Mouse (Mus musculus): ENCODE measurements at regions not wholly inside any gene's neighbourhood (a gene's known extent, or its start where the extent isn't known, plus 50 kb on each side); places are given as distances from the start of the nearest gene placed in this dataset.

DNA sequence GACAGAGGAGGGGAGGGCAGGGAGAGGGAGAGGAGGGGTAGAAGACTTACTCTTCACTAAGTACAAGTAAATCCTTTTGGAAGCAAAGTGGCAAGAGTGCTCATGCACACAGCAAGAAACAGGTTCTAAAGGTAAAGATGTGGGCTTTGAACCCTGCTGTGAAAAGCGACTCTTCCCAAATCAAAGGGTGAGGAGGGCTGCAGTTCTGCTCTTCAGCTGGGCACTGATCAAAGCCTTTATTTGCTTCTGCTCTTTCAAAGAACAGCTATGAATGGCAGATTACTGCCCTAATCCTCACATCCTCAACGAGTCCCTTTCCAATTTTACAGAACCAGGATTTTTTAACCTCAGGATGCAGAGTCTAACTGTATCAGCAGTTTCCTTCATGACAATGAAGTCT, 812.5 kb upstream of the Pou3f2 start:
- H3K4me1 ChIP-seq (ENCODE audit: control insufficient read depth in 1 of 2, insufficient read depth in 2 of 2, low read length in 2 of 2): no peaks in the 10 kb centered on the region
- DNase-seq (ENCODE audit: low read depth, low spot score): no peak
- TF ChIP-seq MXI1 (IDR thresholded peaks at IDR 0.05; ENCODE audit: low read depth, low read length) (no peak), ZMIZ1 (IDR thresholded peaks at IDR 0.05; ENCODE audit: low read depth, low read length) (no peak)
- H3K9ac ChIP-seq (ENCODE audit: control insufficient read depth, low read depth, low read length, poor library complexity, severe bottlenecking): no peak overlapping the region
- H3K27ac ChIP-seq (ENCODE audit: control insufficient read depth, low read depth, low read length): no peak overlapping the region
- no peaks in the 10 kb centered on the region for H3K36me3 ChIP-seq (ENCODE audit: control insufficient read depth in 1 of 2, insufficient read depth in 2 of 2, low read length in 2 of 2)
- no peaks in the 10 kb centered on the region for H3K79me2 ChIP-seq (ENCODE audit: control insufficient read depth, insufficient read depth, low read length, poor library complexity)
- no peak overlapping the region for H3K4me3 ChIP-seq (ENCODE audit: control insufficient read depth in 1 of 2, insufficient read depth in 1 of 2, low read depth in 2 of 2, low read length in 2 of 2)
- no peaks in the 10 kb centered on the region for H3K27me3 ChIP-seq (ENCODE audit: control insufficient read depth in 1 of 2, insufficient read depth in 2 of 2, low read length in 2 of 2)
- H3K9me3 ChIP-seq (replicated peaks; ENCODE audit: insufficient read depth, low read length): no peaks in the 10 kb centered on the region

DNA sequence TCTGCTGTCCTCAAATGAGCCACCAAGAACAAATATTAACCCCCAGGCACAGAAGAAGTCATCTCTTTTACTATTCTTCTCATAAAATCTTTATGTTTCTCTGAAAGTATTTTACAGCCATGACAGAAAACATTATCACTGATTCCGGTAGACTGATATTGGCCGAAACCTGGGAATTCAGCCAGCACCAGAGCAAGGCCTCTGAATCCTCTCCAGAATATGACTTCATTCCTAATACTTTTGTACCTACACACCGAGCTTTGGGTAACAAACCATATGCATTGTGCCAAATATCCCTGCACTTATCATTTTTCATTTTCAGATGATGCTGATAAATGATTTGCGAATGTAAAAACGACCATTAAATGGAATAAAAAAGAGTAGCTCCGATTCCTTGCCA, 791.9 kb upstream of the Pou3f2 start:
- Histone ChIP-seq H3K4me1 (ENCODE audit: control insufficient read depth in 1 of 2, insufficient read depth in 2 of 2, low read length in 2 of 2) (no peaks in the 10 kb centered on the region), H3K27ac (ENCODE audit: control insufficient read depth, low read depth, low read length) (no peak overlapping the region), H3K36me3 (ENCODE audit: control insufficient read depth in 1 of 2, insufficient read depth in 2 of 2, low read length in 2 of 2) (no peaks in the 10 kb centered on the region), H3K9me3 (replicated peaks; ENCODE audit: insufficient read depth, low read length) (no peaks in the 10 kb centered on the region), H3K4me3 (ENCODE audit: control insufficient read depth in 1 of 2, insufficient read depth in 1 of 2, low read depth in 2 of 2, low read length in 2 of 2) (no peak overlapping the region), H3K9ac (ENCODE audit: control insufficient read depth, low read depth, low read length, poor library complexity, severe bottlenecking) (no peak overlapping the region), H3K79me2 (ENCODE audit: control insufficient read depth, insufficient read depth, low read length, poor library complexity) (no peaks in the 10 kb centered on the region), H3K27me3 (ENCODE audit: control insufficient read depth in 1 of 2, insufficient read depth in 2 of 2, low read length in 2 of 2) (no peaks in the 10 kb centered on the region)
- no peak for TF ChIP-seq ZMIZ1 (IDR thresholded peaks at IDR 0.05; ENCODE audit: low read depth, low read length)
- no peak for TF ChIP-seq UBTF (IDR thresholded peaks at IDR 0.05; ENCODE audit: borderline replicate concordance, insufficient read depth, low read depth, low read length)
- no peak for TF ChIP-seq MYC (IDR thresholded peaks at IDR 0.05; ENCODE audit: low read depth, low read length)
- TF ChIP-seq RAD21 (IDR thresholded peaks at IDR 0.05; ENCODE audit: low read depth, low read length): no peak
- no peak for TF ChIP-seq TAL1 (IDR thresholded peaks at IDR 0.05; ENCODE audit: low read length)
- no peak for TF ChIP-seq ZC3H11A (IDR thresholded peaks at IDR 0.05; ENCODE audit: low read depth, low read length)
- no peak for TF ChIP-seq POLR2A (IDR thresholded peaks at IDR 0.05; ENCODE audit: control insufficient read depth in 1 of 2, insufficient read depth in 1 of 2, low read depth in 1 of 2, low read length in 2 of 2, poor library complexity in 1 of 2)
- no peak for TF ChIP-seq ETS1 (IDR thresholded peaks at IDR 0.05; ENCODE audit: low read depth, low read length)
- no peak for TF ChIP-seq TBP (IDR thresholded peaks at IDR 0.05; ENCODE audit: low read depth, low read length)
- TF ChIP-seq ELF1 (IDR thresholded peaks at IDR 0.05; ENCODE audit: low read depth, low read length): no peak
- no peak for TF ChIP-seq USF1 (IDR thresholded peaks at IDR 0.05; ENCODE audit: low read depth, low read length)
- TF ChIP-seq NRF1 (IDR thresholded peaks at IDR 0.05; ENCODE audit: insufficient read depth, low read depth, low read length, poor library complexity, severe bottlenecking): no peak
- TF ChIP-seq ZKSCAN1 (IDR thresholded peaks at IDR 0.05; ENCODE audit: low read depth, low read length): no peak
- no peak for TF ChIP-seq GABPA (IDR thresholded peaks at IDR 0.05; ENCODE audit: low read depth, low read length)
- TF ChIP-seq HCFC1 (IDR thresholded peaks at IDR 0.05; ENCODE audit: low read depth, low read length): no peak
- no peak for TF ChIP-seq CHD1 (IDR thresholded peaks at IDR 0.05; ENCODE audit: low read depth, low read length)
- DNase-seq (ENCODE audit: low read depth, low spot score): no peak

Data from MEL (cell line).